Mouse (Mus musculus) heart, adult 2 months (tissue): ENCODE data around the gene Irf7.

Source experiments
- CTCF ChIP-seq: fragments of 200-600 bp; IDR thresholded peaks from 2 replicates; pipeline ENCODE4 v1.8.1; 2022; ENCODE audit warnings: antibody characterized with exemption, mild to moderate bottlenecking, moderate library complexity
- EP300 ChIP-seq: fragments of 200-500 bp; IDR thresholded peaks from 2 replicates; pipeline ENCODE4 v1.6.1; 2011; ENCODE audit warnings: low read depth, low read length, control low read depth; ENCODE audit not compliant: insufficient read depth
- POLR2A ChIP-seq: fragments of 200-500 bp; IDR thresholded peaks from 2 replicates; pipeline ENCODE4 v1.6.1; 2011; ENCODE audit warnings: mild to moderate bottlenecking, low read depth, low read length, control low read depth; ENCODE audit not compliant: insufficient read depth

DNA sequence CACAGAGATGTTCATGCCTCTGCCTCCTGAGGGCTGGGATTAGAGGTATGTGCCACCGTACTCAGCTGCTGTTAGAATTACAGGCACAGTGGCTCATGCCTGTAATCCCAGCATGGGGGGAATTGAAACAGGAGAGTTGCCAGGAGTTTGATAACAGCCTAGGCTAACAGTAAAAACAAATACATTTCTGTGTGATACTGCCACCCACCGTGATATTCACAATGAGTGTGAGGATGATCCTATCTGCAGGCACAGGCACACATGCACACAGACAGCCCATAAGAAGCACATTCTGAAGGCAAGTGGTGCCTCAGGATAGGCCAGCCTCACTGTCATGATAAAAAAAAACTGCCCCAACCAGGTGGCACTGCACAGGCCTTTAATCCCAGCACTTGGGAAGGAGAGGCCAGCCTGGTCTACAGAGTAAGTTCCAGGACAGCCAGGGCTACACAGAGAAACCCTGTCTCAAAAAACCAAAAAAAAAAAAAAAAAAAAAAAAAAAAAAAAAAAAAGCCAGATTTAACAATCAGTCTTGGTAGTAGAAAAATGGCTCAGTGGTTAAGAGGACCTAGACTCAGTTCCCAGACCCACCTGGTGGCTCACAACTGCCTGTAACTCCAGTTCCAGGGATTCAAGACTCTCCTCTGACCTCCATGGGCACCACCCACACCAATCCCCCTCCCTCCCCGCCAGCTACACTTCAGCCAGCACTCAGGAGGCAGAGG, 31.8 kb upstream of the Irf7 start:
- TF ChIP-seq CTCF (no peak), POLR2A (no peak), EP300 (no peak)
